Mouse (Mus musculus): ENCODE data around the gene Ppia. TPM values are rescaled to one million over a fixed set of nuclear protein-coding genes. Genes with fewer than 3 reads are reported as not detected.
"Not testable (repeated sequence)": the region's sequence is repeated elsewhere in the genome, so short reads cannot be mapped to it uniquely, and the experiment has no call there.

Gene Ppia
- polyA plus RNA-seq, 1 experiment from 2014 or later, result 4,257 TPM

DNA sequence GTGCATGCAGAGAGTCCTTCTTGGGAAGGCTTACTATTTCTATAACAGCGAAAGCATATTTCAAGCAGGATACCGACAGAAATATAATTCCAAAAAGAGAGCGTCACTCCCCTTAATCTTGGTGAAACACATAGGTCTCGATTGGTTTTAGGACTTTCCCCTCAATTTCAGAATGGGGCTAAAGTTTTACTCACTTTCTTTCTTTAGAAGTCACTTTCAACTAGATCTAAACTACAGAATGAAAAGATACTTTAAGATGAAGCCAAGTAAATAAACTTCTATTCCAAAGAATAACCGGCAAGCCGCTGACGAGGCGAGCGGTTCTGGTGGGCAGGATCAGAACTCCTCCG, 28.5 kb downstream of the Ppia start:
- Histone ChIP-seq H3K36me3 (ENCODE audit: control insufficient read depth, insufficient read depth, low read length) (no peaks in the 10 kb centered on the region), H3K27ac (ENCODE audit: low read depth, low read length) (peak overlapping the region; percentile 92), H3K9ac (replicated peaks; ENCODE audit: low read depth, low read length) (peak overlapping the region; percentile 73), H3K9me3 (ENCODE audit: control insufficient read depth, low read length) (no peaks in the 10 kb centered on the region), H3K4me3 (ENCODE audit: low read depth, low read length) (peak overlapping the region; percentile 85), H3K4me1 (ENCODE audit: control insufficient read depth, insufficient read depth, low read length) (peaks cover 11% of the 10 kb centered on the region), H3K4me2 (ENCODE audit: low read depth, low read length) (peak overlapping the region; percentile 68), H3K27me3 (ENCODE audit: control insufficient read depth, insufficient read depth, low read length) (no peaks in the 10 kb centered on the region)
- no peak for ATAC-seq (ENCODE audit: low read depth)
- WGBS, result 1% methylated on average over 10 of the region's 10 CpGs

DNA sequence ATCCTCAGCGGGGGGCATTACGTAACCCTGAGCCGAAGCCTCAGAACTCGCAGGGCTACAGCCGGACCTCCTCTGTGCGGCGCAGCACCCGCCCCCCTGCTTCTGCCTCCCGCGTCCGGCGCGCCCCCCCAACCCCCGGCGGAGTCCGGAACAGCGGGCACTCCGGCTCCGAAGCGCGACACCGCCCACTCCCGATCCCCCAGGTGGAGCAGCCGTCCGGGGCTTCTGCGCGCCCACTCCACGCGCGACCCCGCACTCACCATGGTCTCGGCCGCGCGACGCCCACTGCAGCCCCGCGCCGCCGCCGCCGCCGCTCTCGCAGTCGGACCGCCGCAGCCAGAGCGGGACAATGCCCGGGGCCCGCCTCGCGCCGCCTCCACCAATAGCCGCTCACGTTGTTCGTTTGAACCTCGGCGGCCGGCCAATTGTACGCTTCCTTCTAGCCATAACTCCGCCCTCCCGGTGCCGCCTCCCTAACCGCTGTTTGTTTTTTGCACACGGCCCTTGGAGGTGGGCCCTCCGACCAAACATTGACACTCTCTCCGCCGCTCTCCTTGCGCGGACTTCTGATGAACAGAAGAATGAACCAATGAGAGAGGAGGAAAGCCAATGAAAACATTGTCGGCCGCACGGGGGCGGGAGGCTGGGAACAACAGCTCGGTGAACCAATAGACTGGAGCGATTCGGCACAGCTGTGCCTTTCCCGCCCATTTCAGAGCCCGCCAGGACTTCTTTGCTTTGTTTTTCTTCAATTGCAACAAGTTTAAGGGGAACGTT, 29.0 kb downstream of the Ppia start, which contains the start of gene H2afv:
H2afv (minus strand) TSS at position 367 of the 777 bp plus-strand sequence.
- Histone ChIP-seq H3K4me1 (ENCODE audit: control insufficient read depth, insufficient read depth, low read length) (peaks cover 11% of the 10 kb centered on the region), H3K4me3 (ENCODE audit: low read depth, low read length) (peak within 1 kb of the TSS; percentile 85), H3K36me3 (ENCODE audit: control insufficient read depth, insufficient read depth, low read length) (no peaks in the 10 kb centered on the region), H3K9ac (replicated peaks; ENCODE audit: low read depth, low read length) (peak within 1 kb of the TSS; percentile 73), H3K4me2 (ENCODE audit: low read depth, low read length) (peak within 1 kb of the TSS; percentile 68), H3K27ac (ENCODE audit: low read depth, low read length) (peak within 1 kb of the TSS; percentile 92), H3K9me3 (ENCODE audit: control insufficient read depth, low read length) (no peaks in the 10 kb centered on the region), H3K27me3 (ENCODE audit: control insufficient read depth, insufficient read depth, low read length) (no peaks in the 10 kb centered on the region)
- under 1% methylated on average over 76 of the region's 80 CpGs for WGBS
- peak; percentile 99 for ATAC-seq (ENCODE audit: low read depth)

DNA sequence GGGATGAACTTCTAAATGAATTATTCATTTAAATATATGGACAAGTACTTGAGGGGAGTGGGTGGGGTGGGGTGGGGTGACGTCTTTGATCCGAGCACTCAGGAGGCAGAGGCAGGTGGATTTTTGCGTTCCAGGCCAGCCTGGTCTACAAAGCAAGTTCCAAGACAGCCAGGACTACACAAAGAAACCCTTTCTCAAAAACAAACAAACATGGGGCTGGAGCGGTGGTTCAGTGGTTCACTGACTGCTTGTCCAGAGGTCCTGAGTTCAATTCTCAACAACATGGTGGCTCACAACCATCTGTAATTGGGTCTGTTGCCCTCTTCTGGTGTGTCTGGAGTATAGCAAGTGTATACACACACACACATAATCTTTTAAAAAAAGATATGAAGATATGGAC, 30.2 kb downstream of the Ppia start:
- no peak for ATAC-seq (ENCODE audit: low read depth)
- H3K27ac ChIP-seq (ENCODE audit: low read depth, low read length), result no peak overlapping the region
- 85% methylated on average over 4 of the region's 4 CpGs for WGBS

DNA sequence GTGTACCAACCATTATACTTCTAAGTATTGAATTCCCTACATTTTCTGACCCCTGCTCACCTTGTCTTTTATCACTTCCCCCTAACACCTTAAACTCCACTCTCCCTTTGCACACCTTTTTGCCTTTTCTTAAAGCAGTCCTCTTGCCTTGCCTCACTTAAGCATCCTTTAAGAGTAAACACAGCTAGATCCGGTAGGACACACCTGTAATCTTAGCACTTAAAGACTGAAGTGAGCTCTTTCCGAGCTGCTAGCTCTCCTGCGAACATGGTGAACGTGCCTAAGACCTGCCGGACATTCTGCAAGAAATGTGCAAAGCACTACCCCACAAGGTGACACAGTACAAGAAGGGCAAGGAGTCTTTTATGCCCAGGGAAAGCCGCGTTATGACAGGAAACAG, 30.7 kb downstream of the Ppia start:
- Histone ChIP-seq H3K9ac (replicated peaks; ENCODE audit: low read depth, low read length) (no peak overlapping the region), H3K4me1 (ENCODE audit: control insufficient read depth, insufficient read depth, low read length) (peaks cover 11% of the 10 kb centered on the region), H3K27me3 (ENCODE audit: control insufficient read depth, insufficient read depth, low read length) (no peaks in the 10 kb centered on the region), H3K36me3 (ENCODE audit: control insufficient read depth, insufficient read depth, low read length) (no peaks in the 10 kb centered on the region), H3K4me2 (ENCODE audit: low read depth, low read length) (no peak overlapping the region), H3K27ac (ENCODE audit: low read depth, low read length) (no peak overlapping the region), H3K4me3 (ENCODE audit: low read depth, low read length) (no peak overlapping the region), H3K9me3 (ENCODE audit: control insufficient read depth, low read length) (no peaks in the 10 kb centered on the region)
- no peak for ATAC-seq (ENCODE audit: low read depth)
- WGBS, result 89% methylated on average over 7 of the region's 7 CpGs

More for the DNA sequence above, 30.2 kb downstream of the Ppia start:
- Histone ChIP-seq H3K4me2 (ENCODE audit: low read depth, low read length) (no peak overlapping the region), H3K9ac (replicated peaks; ENCODE audit: low read depth, low read length) (no peak overlapping the region), H3K4me1 (ENCODE audit: control insufficient read depth, insufficient read depth, low read length) (peaks cover 11% of the 10 kb centered on the region), H3K4me3 (ENCODE audit: low read depth, low read length) (no peak overlapping the region), H3K27me3 (ENCODE audit: control insufficient read depth, insufficient read depth, low read length) (no peaks in the 10 kb centered on the region), H3K9me3 (ENCODE audit: control insufficient read depth, low read length) (no peaks in the 10 kb centered on the region), H3K36me3 (ENCODE audit: control insufficient read depth, insufficient read depth, low read length) (no peaks in the 10 kb centered on the region)

DNA sequence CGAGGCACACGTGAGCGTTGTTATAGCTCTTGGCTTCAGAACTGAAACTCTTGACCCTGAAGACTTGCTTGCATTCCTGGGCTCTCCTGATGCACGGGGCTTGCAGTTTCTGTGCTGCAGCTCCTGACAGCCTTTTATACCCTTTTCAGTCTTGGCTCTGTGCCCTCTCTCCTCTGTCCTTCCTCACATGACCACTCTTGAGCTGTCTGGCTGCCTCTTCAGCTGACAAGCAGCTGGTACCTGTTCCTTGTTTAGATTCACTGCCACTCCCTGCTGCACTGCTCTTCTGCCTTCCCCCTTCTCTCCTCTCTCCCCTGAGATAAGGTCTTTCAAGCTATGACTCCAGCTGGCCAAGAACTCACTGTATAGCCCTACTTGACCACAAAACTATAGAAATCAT, 32.2 kb downstream of the Ppia start:
- H3K9ac ChIP-seq (replicated peaks; ENCODE audit: low read depth, low read length), result no peak overlapping the region
- 83% methylated on average over 4 of the region's 4 CpGs for WGBS
- no peaks in the 10 kb centered on the region for H3K27me3 ChIP-seq (ENCODE audit: control insufficient read depth, insufficient read depth, low read length)
- peaks cover 11% of the 10 kb centered on the region for H3K4me1 ChIP-seq (ENCODE audit: control insufficient read depth, insufficient read depth, low read length)
- H3K4me3 ChIP-seq (ENCODE audit: low read depth, low read length), result no peak overlapping the region
- ATAC-seq (ENCODE audit: low read depth), result no peak
- H3K27ac ChIP-seq (ENCODE audit: low read depth, low read length), result no peak overlapping the region
- no peak overlapping the region for H3K4me2 ChIP-seq (ENCODE audit: low read depth, low read length)
- H3K36me3 ChIP-seq (ENCODE audit: control insufficient read depth, insufficient read depth, low read length), result no peaks in the 10 kb centered on the region
- H3K9me3 ChIP-seq (ENCODE audit: control insufficient read depth, low read length), result no peaks in the 10 kb centered on the region

DNA sequence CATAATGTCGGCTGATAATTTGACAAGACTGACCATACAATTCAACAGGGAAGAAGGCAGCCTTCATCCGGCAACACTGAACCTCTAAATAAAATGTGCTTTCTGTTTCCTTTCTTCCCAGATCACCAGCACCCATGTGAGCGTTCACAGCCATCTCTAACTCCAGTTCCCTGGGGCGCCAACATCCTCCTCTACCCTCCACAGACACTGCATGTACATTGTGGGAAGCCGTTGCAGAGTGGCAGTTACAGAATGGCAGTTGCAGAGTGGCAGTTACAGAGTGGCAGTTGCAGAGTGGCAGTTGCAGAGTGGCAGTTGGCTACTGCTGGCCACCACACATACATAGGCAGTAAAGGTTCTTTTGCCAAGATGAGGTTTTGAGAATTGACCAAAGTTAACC, 32.9 kb downstream of the Ppia start:
- WGBS, result 94% methylated on average over 5 of the region's 5 CpGs
- not testable (repeated sequence) for H3K9ac ChIP-seq (replicated peaks; ENCODE audit: low read depth, low read length)

DNA sequence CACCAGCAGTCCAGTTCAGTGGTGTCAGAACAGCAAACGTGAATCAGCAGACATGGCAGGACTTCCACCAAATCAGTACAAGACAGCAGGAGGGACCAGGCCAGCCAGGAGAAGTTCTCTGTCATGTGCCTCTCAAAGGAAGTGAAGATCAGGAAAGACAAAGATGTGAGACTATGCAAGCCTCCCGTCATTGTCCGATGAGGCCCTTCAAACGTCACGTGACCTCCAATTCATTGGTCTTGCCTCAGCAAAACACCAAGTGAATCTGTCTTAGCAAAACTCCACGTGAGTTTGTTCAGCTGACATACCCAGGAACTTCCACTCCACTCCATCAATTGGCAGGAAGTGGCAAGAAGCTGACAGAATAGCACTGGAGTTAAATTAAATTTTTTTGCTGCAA, 40.8 kb downstream of the Ppia start:
- 78% methylated on average over 6 of the region's 6 CpGs for WGBS
- no peak overlapping the region for H3K4me2 ChIP-seq (ENCODE audit: low read depth, low read length)
- no peak overlapping the region for H3K9ac ChIP-seq (replicated peaks; ENCODE audit: low read depth, low read length)
- H3K4me1 ChIP-seq (ENCODE audit: control insufficient read depth, insufficient read depth, low read length), result no peaks in the 10 kb centered on the region
- no peak overlapping the region for H3K4me3 ChIP-seq (ENCODE audit: low read depth, low read length)
- no peak for ATAC-seq (ENCODE audit: low read depth)
- H3K9me3 ChIP-seq (ENCODE audit: control insufficient read depth, low read length), result no peaks in the 10 kb centered on the region
- no peaks in the 10 kb centered on the region for H3K36me3 ChIP-seq (ENCODE audit: control insufficient read depth, insufficient read depth, low read length)
- no peaks in the 10 kb centered on the region for H3K27me3 ChIP-seq (ENCODE audit: control insufficient read depth, insufficient read depth, low read length)
- H3K27ac ChIP-seq (ENCODE audit: low read depth, low read length), result no peak overlapping the region

More for the DNA sequence above, 32.9 kb downstream of the Ppia start:
- H3K27ac ChIP-seq (ENCODE audit: low read depth, low read length); H3K4me3 ChIP-seq (ENCODE audit: low read depth, low read length); H3K9me3 ChIP-seq (ENCODE audit: control insufficient read depth, low read length); H3K36me3 ChIP-seq (ENCODE audit: control insufficient read depth, insufficient read depth, low read length); ATAC-seq (ENCODE audit: low read depth); H3K27me3 ChIP-seq (ENCODE audit: control insufficient read depth, insufficient read depth, low read length); H3K4me2 ChIP-seq (ENCODE audit: low read depth, low read length); H3K4me1 ChIP-seq (ENCODE audit: control insufficient read depth, insufficient read depth, low read length): not testable (repeated sequence)

DNA sequence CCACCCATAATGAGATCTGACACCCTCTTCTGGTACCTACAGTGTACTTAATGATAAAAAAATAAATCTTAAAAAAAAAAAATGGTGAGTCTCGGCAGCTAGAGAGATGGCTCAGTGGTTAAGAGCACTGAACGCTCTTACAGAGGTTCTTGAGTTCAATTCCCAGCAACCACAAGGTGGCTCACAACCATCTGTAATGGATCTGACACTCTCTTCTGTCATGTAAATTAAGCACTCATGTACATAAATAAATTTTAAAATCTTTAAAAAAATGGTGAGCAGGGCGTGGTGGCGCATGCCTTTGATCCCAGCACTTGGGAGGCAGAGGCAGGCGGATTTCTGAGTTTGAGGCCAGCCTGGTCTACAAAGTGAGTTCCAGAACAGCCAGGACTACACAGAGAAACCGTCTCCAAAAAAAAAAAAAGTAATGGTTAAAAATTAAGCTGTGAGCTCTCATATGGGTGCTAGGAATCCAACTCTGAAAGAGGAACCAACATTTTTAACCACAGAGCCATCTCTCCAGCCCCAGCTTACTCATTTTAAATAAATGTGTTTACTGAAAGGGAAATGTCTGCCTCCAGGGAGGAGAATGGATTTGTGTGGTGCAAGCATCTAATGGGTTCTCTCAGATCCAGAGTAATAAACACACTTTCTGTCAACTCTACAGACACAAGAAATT, 48.1 kb downstream of the Ppia start:
- H3K4me2 ChIP-seq (ENCODE audit: low read depth, low read length), result no peak overlapping the region

DNA sequence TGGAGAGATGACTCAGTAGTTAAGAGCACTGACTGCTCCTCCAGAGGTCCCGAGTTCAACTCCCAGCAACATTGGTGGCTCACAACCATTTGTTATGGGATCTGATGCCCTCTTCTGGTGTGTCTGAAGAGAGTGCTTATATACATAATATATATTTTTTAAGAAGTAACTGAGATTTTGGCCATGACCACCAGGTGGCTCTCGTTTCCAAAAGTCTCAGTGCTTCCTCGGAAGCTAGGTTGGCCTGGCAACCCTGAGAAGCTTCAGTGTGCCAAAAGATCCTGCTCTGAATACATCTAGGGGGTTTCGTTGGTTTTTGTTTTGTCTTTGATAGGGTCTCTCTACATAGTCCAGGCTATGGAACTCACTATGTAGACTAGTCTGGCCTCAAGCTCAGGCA, 49.9 kb downstream of the Ppia start:
- H3K4me2 ChIP-seq (ENCODE audit: low read depth, low read length), result no peak overlapping the region
- 30% methylated on average over 4 of the region's 4 CpGs for WGBS
- no peaks in the 10 kb centered on the region for H3K27me3 ChIP-seq (ENCODE audit: control insufficient read depth, insufficient read depth, low read length)
- H3K4me3 ChIP-seq (ENCODE audit: low read depth, low read length), result no peak overlapping the region
- H3K36me3 ChIP-seq (ENCODE audit: control insufficient read depth, insufficient read depth, low read length), result no peaks in the 10 kb centered on the region; the same call in 1 of the 2 replicates
- peaks cover 17% of the 10 kb centered on the region for H3K4me1 ChIP-seq (ENCODE audit: control insufficient read depth, insufficient read depth, low read length)
- H3K9ac ChIP-seq (replicated peaks; ENCODE audit: low read depth, low read length), result no peak overlapping the region
- no peaks in the 10 kb centered on the region for H3K9me3 ChIP-seq (ENCODE audit: control insufficient read depth, low read length)
- H3K27ac ChIP-seq (ENCODE audit: low read depth, low read length), result no peak overlapping the region
- peak; percentile 49; the same call in 1 of the 2 replicates for ATAC-seq (ENCODE audit: low read depth)

More for the DNA sequence above, 48.1 kb downstream of the Ppia start:
- ATAC-seq (ENCODE audit: low read depth), result no peak
- Histone ChIP-seq H3K4me3 (ENCODE audit: low read depth, low read length) (no peak overlapping the region), H3K36me3 (ENCODE audit: control insufficient read depth, insufficient read depth, low read length) (no peaks in the 10 kb centered on the region; the same call in 1 of the 2 replicates), H3K27ac (ENCODE audit: low read depth, low read length) (no peak overlapping the region), H3K9ac (replicated peaks; ENCODE audit: low read depth, low read length) (no peak overlapping the region), H3K4me1 (ENCODE audit: control insufficient read depth, insufficient read depth, low read length) (peaks cover 6% of the 10 kb centered on the region), H3K9me3 (ENCODE audit: control insufficient read depth, low read length) (no peaks in the 10 kb centered on the region), H3K27me3 (ENCODE audit: control insufficient read depth, insufficient read depth, low read length) (no peaks in the 10 kb centered on the region)
- 88% methylated on average over 6 of the region's 6 CpGs for whole genome bisulfite sequencing

Data from neural tube, embryonic 14.5 days (tissue).